Comparison of ENCODE assay signal across 21 mouse cellular contexts in the genomic region with DNA sequence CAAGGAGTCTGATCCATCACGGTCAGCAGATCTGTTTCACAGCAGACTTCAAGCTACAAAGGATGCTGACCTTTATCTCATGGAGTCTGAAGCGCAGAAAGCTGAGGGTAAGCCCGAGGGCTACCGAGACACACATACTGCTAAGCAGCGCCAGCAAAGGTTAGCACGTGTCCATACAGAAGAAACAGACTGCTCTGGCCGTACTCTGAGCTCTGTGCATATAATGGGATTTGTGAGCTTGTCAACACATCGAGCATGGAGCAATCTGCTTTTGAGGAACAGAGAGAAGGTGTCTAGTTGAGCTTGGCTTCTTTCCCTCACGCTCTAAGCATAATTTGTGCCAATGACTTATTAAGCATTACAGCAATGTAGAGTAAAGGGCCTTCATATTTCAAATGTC. TPM values are rescaled to one million over a fixed set of nuclear protein-coding genes. Genes with fewer than 3 reads are reported as not detected.
DNase-seq lines count a peak whose midpoint lies in the region; ATAC-seq and TF ChIP-seq lines count a peak whose summit lies in the region.
"Had no signal": no experiment of that assay in that cellular context is flagged by ENCODE, and none has a peak within 500 bp of the region (broad histone marks: within the 10 kb centered on the region; RNA-seq: fewer than 3 reads in every experiment).

No protein-coding gene starts in this region.

- no peaks in the 10 kb centered on the region for H3K79me2 ChIP-seq in heart, adult 2 months (replicated peaks; ENCODE audit: control insufficient read depth, insufficient read depth, low read length)

- no peak overlapping the region for H3K4me2 ChIP-seq in kidney, embryonic 16.5 days (replicated peaks; ENCODE audit: low read depth, low read length)
- no peak overlapping the region for H3K4me2 ChIP-seq in lung, embryonic 16.5 days (ENCODE audit: low read depth, low read length)
- no peak overlapping the region for H3K4me2 ChIP-seq in stomach, embryonic 16.5 days (ENCODE audit: low read depth, low read length)
- H3K4me2 ChIP-seq: forebrain, embryonic 13.5 days; heart, embryonic 13.5 days; hindbrain, embryonic 12.5 days had no signal

- WGBS in heart, adult 2 months: 70% methylated on average over 9 of the region's 9 CpGs
- 64% methylated on average over 9 of the region's 9 CpGs for WGBS in kidney, embryonic 16.5 days
- 54% methylated on average over 9 of the region's 9 CpGs for WGBS in lung, embryonic 16.5 days
- WGBS in stomach, embryonic 16.5 days: 46% methylated on average over 9 of the region's 9 CpGs

- H3K27ac ChIP-seq in heart, adult 2 months: no peak overlapping the region
- peak overlapping the region; percentile 1; the same call in 1 of the 2 replicates for H3K27ac ChIP-seq in kidney, embryonic 16.5 days (ENCODE audit: low read length)
- peak overlapping the region; percentile 36; the same call in 1 of the 2 replicates for H3K27ac ChIP-seq in lung, embryonic 16.5 days (ENCODE audit: low read length)
- peak overlapping the region; percentile 46; the same call in 1 of the 2 replicates for H3K27ac ChIP-seq in stomach, embryonic 16.5 days (ENCODE audit: low read length)
- H3K27ac ChIP-seq: embryonic facial prominence, embryonic 10.5 days; forebrain, embryonic 13.5 days; heart, embryonic 13.5 days; hindbrain, embryonic 12.5 days had no signal

- H3K9me3 ChIP-seq in kidney, embryonic 16.5 days (ENCODE audit: low read length): no peaks in the 10 kb centered on the region
- H3K9me3 ChIP-seq in lung, embryonic 16.5 days (ENCODE audit: control insufficient read depth, low read length): no peaks in the 10 kb centered on the region
- no peaks in the 10 kb centered on the region for H3K9me3 ChIP-seq in stomach, embryonic 16.5 days (replicated peaks; ENCODE audit: control insufficient read depth, low read length)
- H3K9me3 ChIP-seq: embryonic facial prominence, embryonic 10.5 days; forebrain, embryonic 13.5 days; G1E; heart, embryonic 13.5 days; hindbrain, embryonic 12.5 days had no signal

- H3K36me3 ChIP-seq in heart, adult 2 months (ENCODE audit: control insufficient read depth, insufficient read depth, low read length): no peaks in the 10 kb centered on the region
- H3K36me3 ChIP-seq in kidney, embryonic 16.5 days (ENCODE audit: insufficient read depth, low read length): no peaks in the 10 kb centered on the region
- no peaks in the 10 kb centered on the region for H3K36me3 ChIP-seq in lung, embryonic 16.5 days (ENCODE audit: control insufficient read depth, insufficient read depth, low read length)
- H3K36me3 ChIP-seq in stomach, embryonic 16.5 days (ENCODE audit: control insufficient read depth, insufficient read depth, low read length): no peaks in the 10 kb centered on the region
- H3K36me3 ChIP-seq: embryonic facial prominence, embryonic 10.5 days; G1E; heart, embryonic 13.5 days; hindbrain, embryonic 12.5 days had no signal

- TF ChIP-seq POLR2A in heart, adult 2 months (IDR thresholded peaks at IDR 0.05; ENCODE audit: insufficient read depth, low read depth, low read length): no peak

- intact Hi-C loops in heart, adult 2 months (cut with DNase I): no loop called here

- 0 out of 2 replicates have a peak, but pooled peaks have one; percentile 5 for ATAC-seq in kidney, embryonic 16.5 days (ENCODE audit: low FRiP score, low TSS enrichment)
- ATAC-seq in lung, embryonic 16.5 days (ENCODE audit: low read depth): peak; percentile 72
- ATAC-seq in stomach, embryonic 16.5 days (ENCODE audit: insufficient read depth, low FRiP score): 0 out of 2 replicates have a peak, but pooled peaks have one; percentile 21
- ATAC-seq: CD4-positive, CD25-positive, alpha-beta regulatory T cell, adult 4 months; forebrain, embryonic 13.5 days; forebrain, postnatal 0 days had no signal

- no peak for TF ChIP-seq CTCF in heart, adult 2 months (IDR thresholded peaks at IDR 0.05)

- no peak overlapping the region for H3K4me3 ChIP-seq in heart, adult 2 months
- no peak overlapping the region for H3K4me3 ChIP-seq in kidney, embryonic 16.5 days (ENCODE audit: low read length)
- H3K4me3 ChIP-seq in lung, embryonic 16.5 days (ENCODE audit: low read length): no peak overlapping the region
- no peak overlapping the region for H3K4me3 ChIP-seq in stomach, embryonic 16.5 days (replicated peaks; ENCODE audit: low read length)
- H3K4me3 ChIP-seq: embryonic facial prominence, embryonic 10.5 days; forebrain, embryonic 13.5 days; heart, embryonic 13.5 days; hindbrain, embryonic 12.5 days had no signal

- H3K9ac ChIP-seq in heart, adult 2 months (ENCODE audit: low read depth, low read length): no peak overlapping the region
- no peak overlapping the region for H3K9ac ChIP-seq in kidney, embryonic 16.5 days (replicated peaks; ENCODE audit: low read length)
- H3K9ac ChIP-seq in lung, embryonic 16.5 days (ENCODE audit: low read length): no peak overlapping the region
- H3K9ac ChIP-seq in stomach, embryonic 16.5 days (ENCODE audit: low read length): no peak overlapping the region
- H3K9ac ChIP-seq: forebrain, embryonic 13.5 days; forebrain, postnatal 0 days; heart, embryonic 13.5 days; hindbrain, embryonic 12.5 days had no signal

- peak; percentile 33 for DNase-seq in heart, adult 11 months
- DNase-seq in heart, adult 2 months: no peak
- DNase-seq in kidney, postnatal 25 days: no peak
- DNase-seq in lung, postnatal 36 days: no peak
- DNase-seq: adrenal gland, adult 8-10 months; adrenal gland, postnatal 36 days; B cell, adult 2 months; cerebellum, adult 2 months; cerebellum, postnatal 10 days; forebrain, postnatal 0 days; gastrocnemius, postnatal 14 days; heart, postnatal 36 days had no signal

- H3K27me3 ChIP-seq in heart, adult 2 months (ENCODE audit: control insufficient read depth, insufficient read depth, low read length): no peaks in the 10 kb centered on the region
- H3K27me3 ChIP-seq in kidney, embryonic 16.5 days (ENCODE audit: insufficient read depth, low read length): no peaks in the 10 kb centered on the region
- H3K27me3 ChIP-seq in lung, embryonic 16.5 days (ENCODE audit: control insufficient read depth, insufficient read depth, low read depth, low read length): no peaks in the 10 kb centered on the region; the same call in 1 of the 2 replicates
- no peaks in the 10 kb centered on the region for H3K27me3 ChIP-seq in stomach, embryonic 16.5 days (ENCODE audit: control insufficient read depth, insufficient read depth, low read length)
- H3K27me3 ChIP-seq: forebrain, embryonic 13.5 days; heart, embryonic 13.5 days; hindbrain, embryonic 12.5 days had no signal

- no peaks in the 10 kb centered on the region for H3K4me1 ChIP-seq in heart, adult 2 months (ENCODE audit: control insufficient read depth, insufficient read depth, low read length)
- H3K4me1 ChIP-seq in kidney, embryonic 16.5 days (ENCODE audit: insufficient read depth, low read length): peaks cover 12% of the 10 kb centered on the region
- peaks cover 19% of the 10 kb centered on the region for H3K4me1 ChIP-seq in lung, embryonic 16.5 days (replicated peaks; ENCODE audit: control insufficient read depth, insufficient read depth, low read length)
- 0 out of 2 replicates have a peak, but pooled peaks cover 3% of the 10 kb centered on the region for H3K4me1 ChIP-seq in stomach, embryonic 16.5 days (ENCODE audit: control insufficient read depth, insufficient read depth, low read length)
- H3K4me1 ChIP-seq: embryonic facial prominence, embryonic 10.5 days; forebrain, embryonic 13.5 days; heart, embryonic 13.5 days; hindbrain, embryonic 12.5 days had no signal

- TF ChIP-seq EP300 in heart, adult 2 months (IDR thresholded peaks at IDR 0.05; ENCODE audit: insufficient read depth, low read depth, low read length): no peak

RNA-seq across cellular contexts. Expression of a gene that starts 33.6 kb away (rescaled TPM):
- 1 to 10 TPM in 1 of 2 experiments, under 1 TPM in 1; 0.59 to 1.2 TPM for total RNA-seq in heart, adult 2 months (2021)
- 0.80 and 1.5 TPM in 2 replicates for polyA plus RNA-seq in heart, adult 2 months (2012; rRNA removed)
- polyA plus RNA-seq in kidney, embryonic 16.5 days (2015; fragmentation: Nextera tagmentation; extraction: Ambion mirVana): 92.3 and 109 TPM in 2 replicates
- polyA plus RNA-seq in lung, embryonic 16.5 days (2015; fragmentation: Nextera tagmentation; extraction: Ambion mirVana): 2.1 and 2.2 TPM in 2 replicates
- polyA plus RNA-seq in stomach, embryonic 16.5 days (2015; fragmentation: Nextera tagmentation; extraction: Ambion mirVana): 29.3 and 33.1 TPM in 2 replicates
- polyA plus RNA-seq: G1E had no signal

Comparison
In these comparisons a context has a peak if more than half of its experiments do, and no peak if none do; other contexts are left out.
1. ATAC-seq: peak in every context shown above with its lines; median percentile 72 in lung, embryonic 16.5 days; 21 in stomach, embryonic 16.5 days; 5 in kidney, embryonic 16.5 days.